Comparison of ENCODE assay signal across 20 mouse cellular contexts in genomic region chr7:113859480-113859881, GRCm38 (mm10).
A peak's percentile ranks its signal among the peaks of the same experiment; 100 is the strongest.
DNase-seq lines count a peak whose midpoint lies in the region; ATAC-seq and TF ChIP-seq lines count a peak whose summit lies in the region.
"Had no signal": no experiment of that assay in that cellular context is flagged by ENCODE, and none has a peak within 500 bp of the region (broad histone marks: within the 10 kb centered on the region; RNA-seq: fewer than 3 reads in every experiment).

No protein-coding gene starts in this region.

- no peaks in the 10 kb centered on the region for H3K9me3 ChIP-seq in kidney, embryonic 14.5 days (ENCODE audit: control insufficient read depth, low read length)
- H3K9me3 ChIP-seq in midbrain, embryonic 15.5 days: no peaks in the 10 kb centered on the region
- H3K9me3 ChIP-seq: liver, embryonic 13.5 days; midbrain, embryonic 12.5 days had no signal

- no peaks in the 10 kb centered on the region for H3K27me3 ChIP-seq in kidney, embryonic 14.5 days (ENCODE audit: control insufficient read depth, insufficient read depth, low read length)
- no peaks in the 10 kb centered on the region for H3K27me3 ChIP-seq in midbrain, embryonic 15.5 days (replicated peaks)
- H3K27me3 ChIP-seq: liver, embryonic 13.5 days; midbrain, embryonic 12.5 days; Patski had no signal

- H3K4me1 ChIP-seq in kidney, embryonic 14.5 days (ENCODE audit: control insufficient read depth, insufficient read depth, low read length): no peaks in the 10 kb centered on the region
- no peaks in the 10 kb centered on the region for H3K4me1 ChIP-seq in midbrain, embryonic 15.5 days
- H3K4me1 ChIP-seq: liver, embryonic 13.5 days; midbrain, embryonic 12.5 days had no signal

- H3K27ac ChIP-seq in kidney, embryonic 14.5 days (ENCODE audit: low read depth, low read length): no peak overlapping the region
- no peak overlapping the region for H3K27ac ChIP-seq in midbrain, embryonic 15.5 days
- H3K27ac ChIP-seq: hindbrain, embryonic 14.5 days; liver, embryonic 13.5 days; macrophage; midbrain, embryonic 12.5 days had no signal

- ATAC-seq in kidney, embryonic 14.5 days (ENCODE audit: low FRiP score, low TSS enrichment): no peak
- ATAC-seq in midbrain, embryonic 15.5 days (replicated peaks): no peak
- ATAC-seq: activated CD4-positive, CD25-positive, alpha-beta regulatory T cell, adult 4 months; intestine, embryonic 16.5 days; Patski had no signal

- no peaks in the 10 kb centered on the region for H3K36me3 ChIP-seq in kidney, embryonic 14.5 days (ENCODE audit: control insufficient read depth, insufficient read depth, low read length)
- H3K36me3 ChIP-seq in midbrain, embryonic 15.5 days (replicated peaks): no peaks in the 10 kb centered on the region
- H3K36me3 ChIP-seq: liver, embryonic 13.5 days; midbrain, embryonic 12.5 days had no signal

- 58% methylated on average over 5 of the region's 5 CpGs for WGBS in kidney, embryonic 14.5 days
- 70% methylated on average over 5 of the region's 5 CpGs for WGBS in midbrain, embryonic 15.5 days

- no peak for TF ChIP-seq CTCF in brain, embryonic 14.5 days (IDR thresholded peaks at IDR 0.05; ENCODE audit: borderline replicate concordance, extremely low read depth, insufficient read depth, insufficient read length)

- no peak for TF ChIP-seq POLR2A in brain, embryonic 14.5 days (IDR thresholded peaks at IDR 0.05; ENCODE audit: borderline replicate concordance, extremely low read depth, insufficient read depth, insufficient read length, poor library complexity, severe bottlenecking)

- no peak overlapping the region for H3K4me3 ChIP-seq in kidney, embryonic 14.5 days (ENCODE audit: low read length)
- H3K4me3 ChIP-seq in midbrain, embryonic 15.5 days: no peak overlapping the region
- H3K4me3 ChIP-seq: liver, embryonic 13.5 days; midbrain, embryonic 12.5 days had no signal

- DNase-seq in kidney, adult 11 months: peak; percentile 3
- DNase-seq in brain, embryonic 14.5 days (ENCODE audit: low read depth): peak; percentile 83
- DNase-seq in kidney, adult 9 months: peak; percentile 4
- peak; percentile 16 for DNase-seq in lung, postnatal 25 days (ENCODE audit: low spot score)
- DNase-seq in heart, adult 8-10 months (ENCODE audit: low spot score): no peak
- DNase-seq: cerebellum, postnatal 10 days; gastrocnemius, postnatal 14 days; heart, postnatal 14 days; layer of hippocampus, adult 9-11 months; liver, embryonic 13.5 days; thymus, postnatal 4 days had no signal

- H3K4me2 ChIP-seq in kidney, embryonic 14.5 days (replicated peaks; ENCODE audit: low read depth, low read length): no peak overlapping the region
- H3K4me2 ChIP-seq in midbrain, embryonic 15.5 days: no peak overlapping the region
- H3K4me2 ChIP-seq: heart, embryonic 11.5 days; hindbrain, embryonic 14.5 days; liver, embryonic 13.5 days; midbrain, embryonic 12.5 days had no signal

- H3K9ac ChIP-seq in kidney, embryonic 14.5 days (ENCODE audit: low read depth, low read length): no peak overlapping the region
- H3K9ac ChIP-seq in midbrain, embryonic 15.5 days: no peak overlapping the region
- H3K9ac ChIP-seq: hindbrain, embryonic 14.5 days; liver, embryonic 13.5 days; midbrain, embryonic 12.5 days had no signal
